Mouse (Mus musculus) lung, embryonic 14.5 days (tissue): ENCODE data around the gene Ankef1. TPM values are rescaled to one million over a fixed set of nuclear protein-coding genes. Genes with fewer than 3 reads are reported as not detected.

ENCODE experiments used
- ATAC-seq: fragments of 200-750 bp; cut with Nextera tagmentation; 2 replicates; pipeline ENCODE4 v1.8.0; 2017; ENCODE audit warnings: mild to moderate bottlenecking, moderate TSS enrichment, moderate library complexity; ENCODE audit not compliant: insufficient read depth
- DNase-seq: peaks from one replicate; pipeline ENCODE4 v3.0.0-alpha.2; 2015
- H3K27ac ChIP-seq: fragments of 300-500 bp; sonication (generic); 2 replicates; pipeline ENCODE4 v1.5.1; 2014; ENCODE audit warnings: low read depth, mild to moderate bottlenecking, moderate library complexity
- H3K27me3 ChIP-seq: fragments of 300-500 bp; sonication (generic); 2 replicates; pipeline ENCODE4 v1.6.1; 2014; ENCODE audit warnings: low read length, control low read depth; ENCODE audit not compliant: insufficient read depth
- H3K36me3 ChIP-seq: fragments of 300-500 bp; sonication (generic); 2 replicates; pipeline ENCODE4 v1.6.1; 2014; ENCODE audit warnings: control low read depth; ENCODE audit not compliant: insufficient read depth
- H3K4me1 ChIP-seq: fragments of 300-500 bp; sonication (generic); 2 replicates; pipeline ENCODE4 v1.6.1; 2014; ENCODE audit warnings: antibody characterized with exemption, control low read depth; ENCODE audit not compliant: insufficient read depth
- H3K4me2 ChIP-seq: fragments of 300-500 bp; sonication (generic); 2 replicates; pipeline ENCODE4 v1.6.1; 2014; ENCODE audit warnings: mild to moderate bottlenecking
- H3K4me3 ChIP-seq: fragments of 300-500 bp; sonication (generic); 2 replicates; pipeline ENCODE4 v1.5.1; 2014; ENCODE audit warnings: low read depth, low read length
- H3K9ac ChIP-seq: fragments of 300-500 bp; sonication (generic); 2 replicates; pipeline ENCODE4 v1.6.1; 2014
- H3K9me3 ChIP-seq: fragments of 300-500 bp; sonication (generic); 2 replicates; pipeline ENCODE4 v1.6.1; 2016; ENCODE audit warnings: low read depth, low read length, control low read depth
- CTCF ChIP-seq: IDR thresholded peaks from 2 replicates; pipeline ENCODE4 v1.5.1; 2016; ENCODE audit warnings: antibody characterized with exemption, low read depth
- WGBS: fragments of 180-500 bp; shearing (Covaris S2); extraction: QIAGEN DNeasy Blood & Tissue Kit; methylation state at CpG from one replicate; pipeline ENCODE4 v1.1.7; 2014; 5-methylcytosine and 5-hydroxymethylcytosine counted together
- polyA plus RNA-seq: library from polyadenylated mRNA; unstranded; fragments of >200 nt; fragmentation: Nextera tagmentation; extraction: Ambion mirVana; gene quantifications from 2 replicates; pipeline ENCODE4 v1.2.1, GENCODE M21; 2014

Gene Ankef1
- polyA plus RNA-seq, 1 experiment from 2014 or later: 0.16 TPM

DNA sequence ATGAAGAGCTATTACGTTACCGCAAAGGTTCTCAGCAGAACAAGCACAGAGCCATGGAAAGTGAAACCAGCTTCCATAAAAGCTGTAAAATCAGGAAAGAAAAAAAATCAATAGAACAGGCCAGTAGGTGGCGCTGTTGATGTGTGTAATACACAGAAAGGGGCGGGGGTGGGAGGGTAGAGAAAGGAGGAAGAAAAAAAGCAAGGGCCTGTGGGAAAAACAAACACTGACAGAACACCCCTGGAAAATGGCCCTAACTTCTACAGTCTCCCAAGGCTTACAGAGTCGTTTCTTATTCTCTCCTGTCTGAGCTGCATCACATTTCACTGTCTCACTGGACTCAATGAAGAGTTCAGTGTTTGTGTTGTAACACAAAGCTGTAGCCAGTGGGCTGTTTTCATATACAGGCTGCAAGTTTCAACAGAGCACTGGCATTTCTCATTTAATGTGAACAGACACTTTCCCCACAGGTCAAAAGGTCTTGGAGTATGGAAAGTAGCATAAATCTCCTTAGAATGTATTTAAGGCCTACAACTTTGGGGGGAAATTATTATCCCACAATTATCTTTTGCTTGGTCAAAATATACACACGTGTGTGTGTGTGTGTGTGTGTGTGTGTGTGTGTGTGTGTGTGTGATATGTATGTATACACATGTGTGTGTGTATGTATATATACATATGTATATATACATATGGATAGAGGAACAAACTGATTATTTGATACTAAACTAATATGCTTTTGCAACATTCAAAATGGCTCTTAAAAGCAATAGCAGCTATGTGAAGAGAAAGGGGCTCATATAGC, 15.7 kb upstream of the Ankef1 start:
- no peak overlapping the region for H3K4me3 ChIP-seq
- no peaks in the 10 kb centered on the region for H3K9me3 ChIP-seq
- ATAC-seq: peak; percentile 90
- peak; percentile 96 for DNase-seq
- peak; percentile 77 for TF ChIP-seq CTCF
- peak overlapping the region; percentile 21; the same call in 1 of the 2 replicates for H3K27ac ChIP-seq
- no peaks in the 10 kb centered on the region for H3K36me3 ChIP-seq
- peak overlapping the region; percentile 40; the same call in 1 of the 2 replicates for H3K4me2 ChIP-seq
- H3K27me3 ChIP-seq: no peaks in the 10 kb centered on the region
- H3K4me1 ChIP-seq: no peaks in the 10 kb centered on the region
- H3K9ac ChIP-seq: no peak overlapping the region
- 19% methylated on average over 6 of the region's 6 CpGs for WGBS

DNA sequence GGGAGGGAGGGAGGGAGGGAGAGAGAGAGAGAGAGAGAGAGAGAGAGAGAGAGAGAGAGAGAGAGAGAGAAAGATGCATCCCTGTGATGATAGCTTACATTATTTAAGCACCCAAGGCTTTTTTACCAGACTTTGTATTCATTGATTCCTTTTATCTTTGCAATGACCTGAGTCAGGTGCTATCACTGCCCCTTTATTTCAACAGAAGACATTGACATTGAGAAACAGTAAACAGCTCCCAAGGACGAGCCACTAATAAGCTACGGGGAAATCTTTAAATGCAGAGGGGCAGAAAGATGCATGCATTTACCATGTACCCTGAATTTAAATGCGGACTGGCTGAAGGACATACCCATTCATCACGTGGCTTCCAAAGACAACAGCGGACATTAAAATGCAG, 14.7 kb upstream of the Ankef1 start:
- no peak overlapping the region for H3K9ac ChIP-seq
- DNase-seq (no peak), ATAC-seq (no peak)
- no peak for TF ChIP-seq CTCF
- H3K36me3 ChIP-seq: no peaks in the 10 kb centered on the region
- no peak overlapping the region for H3K4me2 ChIP-seq
- H3K4me3 ChIP-seq: no peak overlapping the region
- H3K27me3 ChIP-seq: no peaks in the 10 kb centered on the region
- no peaks in the 10 kb centered on the region for H3K4me1 ChIP-seq
- no peak overlapping the region for H3K27ac ChIP-seq
- WGBS: 70% methylated on average over 5 of the region's 5 CpGs
- H3K9me3 ChIP-seq: no peaks in the 10 kb centered on the region

GRCm38 (mm10) chr2:136511073-136511472, 9.4 kb downstream of the Ankef1 start:
- H3K36me3 ChIP-seq: no peaks in the 10 kb centered on the region
- H3K9me3 ChIP-seq: no peaks in the 10 kb centered on the region
- no peak overlapping the region for H3K9ac ChIP-seq
- DNase-seq (no peak), ATAC-seq (no peak)
- 54% methylated on average over 5 of the region's 5 CpGs for WGBS
- no peaks in the 10 kb centered on the region for H3K4me1 ChIP-seq
- H3K27ac ChIP-seq: no peak overlapping the region
- no peak overlapping the region for H3K4me3 ChIP-seq
- no peak for TF ChIP-seq CTCF
- no peaks in the 10 kb centered on the region for H3K27me3 ChIP-seq
- H3K4me2 ChIP-seq: no peak overlapping the region

- Histone ChIP-seq H3K27me3 (no peaks in the 10 kb centered on the region), H3K4me2 (no peak overlapping the region), H3K36me3 (no peaks in the 10 kb centered on the region), H3K4me3 (no peak overlapping the region), H3K27ac (no peak overlapping the region), H3K9me3 (no peaks in the 10 kb centered on the region), H3K9ac (no peak overlapping the region), H3K4me1 (no peaks in the 10 kb centered on the region)
- ATAC-seq (no peak), DNase-seq (no peak)
- WGBS: 77% methylated on average over 4 of the region's 4 CpGs
- no peak for TF ChIP-seq CTCF
These were observed 10.0 kb downstream of the Ankef1 start for GRCm38 (mm10) chr2:136511756-136512155.

- Histone ChIP-seq H3K27ac (no peak overlapping the region), H3K4me2 (no peak overlapping the region), H3K4me3 (no peak overlapping the region), H3K36me3 (no peaks in the 10 kb centered on the region), H3K9me3 (no peaks in the 10 kb centered on the region), H3K4me1 (no peaks in the 10 kb centered on the region), H3K27me3 (no peaks in the 10 kb centered on the region), H3K9ac (no peak overlapping the region)
- no peak for TF ChIP-seq CTCF
- WGBS: 92% methylated on average over 5 of the region's 5 CpGs
- no peak for ATAC-seq
- DNase-seq: no peak
These were observed 11.1 kb downstream of the Ankef1 start for GRCm38 (mm10) chr2:136512802-136513201.

- H3K9me3 ChIP-seq: no peaks in the 10 kb centered on the region
- no peak for TF ChIP-seq CTCF
- H3K4me1 ChIP-seq: no peaks in the 10 kb centered on the region
- DNase-seq: peak; percentile 45
- 45% methylated on average over 3 of the region's 3 CpGs for WGBS
- no peak overlapping the region for H3K4me3 ChIP-seq
- H3K9ac ChIP-seq: no peak overlapping the region
- no peaks in the 10 kb centered on the region for H3K36me3 ChIP-seq
- H3K27me3 ChIP-seq: no peaks in the 10 kb centered on the region
- no peak overlapping the region for H3K27ac ChIP-seq
- no peak for ATAC-seq
- H3K4me2 ChIP-seq: no peak overlapping the region
These were observed 12.1 kb downstream of the Ankef1 start for GRCm38 (mm10) chr2:136513806-136514205.

DNA sequence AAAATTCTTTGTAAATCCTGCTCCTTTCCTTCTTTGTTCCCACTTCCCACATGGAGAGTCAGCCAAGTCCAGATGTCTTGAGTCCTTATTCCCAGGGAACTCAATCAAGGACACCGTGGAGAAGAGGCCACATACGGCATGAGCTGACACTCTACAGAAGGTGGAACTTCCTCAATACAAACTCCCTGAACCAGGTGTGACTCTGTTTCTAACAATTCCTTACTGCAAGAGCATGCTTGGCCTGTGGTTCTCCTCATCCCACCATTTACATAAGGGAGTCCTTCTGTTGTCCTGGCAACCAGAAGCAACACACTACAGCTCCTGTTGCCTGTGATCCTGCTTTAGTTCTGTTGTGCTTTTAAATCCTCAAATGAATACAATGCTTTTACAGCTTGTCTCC, 13.8 kb downstream of the Ankef1 start:
- Histone ChIP-seq H3K36me3 (no peaks in the 10 kb centered on the region), H3K9me3 (no peaks in the 10 kb centered on the region), H3K4me2 (no peak overlapping the region), H3K9ac (no peak overlapping the region), H3K27me3 (no peaks in the 10 kb centered on the region), H3K27ac (no peak overlapping the region), H3K4me3 (no peak overlapping the region), H3K4me1 (no peaks in the 10 kb centered on the region)
- no peak for DNase-seq
- WGBS: 59% methylated on average over 2 of the region's 2 CpGs
- TF ChIP-seq CTCF: no peak
- ATAC-seq: no peak
